Mouse (Mus musculus): Measurements from ENCODE around the gene Safb. TPM values are rescaled to one million over a fixed set of nuclear protein-coding genes. Genes with fewer than 3 reads are reported as not detected.
"Not testable (repeated sequence)": the region's sequence is repeated elsewhere in the genome, so short reads cannot be mapped to it uniquely, and the experiment has no call there.

Gene Safb
- polyA plus RNA-seq, 1 experiment from 2014 or later = 125 TPM

DNA sequence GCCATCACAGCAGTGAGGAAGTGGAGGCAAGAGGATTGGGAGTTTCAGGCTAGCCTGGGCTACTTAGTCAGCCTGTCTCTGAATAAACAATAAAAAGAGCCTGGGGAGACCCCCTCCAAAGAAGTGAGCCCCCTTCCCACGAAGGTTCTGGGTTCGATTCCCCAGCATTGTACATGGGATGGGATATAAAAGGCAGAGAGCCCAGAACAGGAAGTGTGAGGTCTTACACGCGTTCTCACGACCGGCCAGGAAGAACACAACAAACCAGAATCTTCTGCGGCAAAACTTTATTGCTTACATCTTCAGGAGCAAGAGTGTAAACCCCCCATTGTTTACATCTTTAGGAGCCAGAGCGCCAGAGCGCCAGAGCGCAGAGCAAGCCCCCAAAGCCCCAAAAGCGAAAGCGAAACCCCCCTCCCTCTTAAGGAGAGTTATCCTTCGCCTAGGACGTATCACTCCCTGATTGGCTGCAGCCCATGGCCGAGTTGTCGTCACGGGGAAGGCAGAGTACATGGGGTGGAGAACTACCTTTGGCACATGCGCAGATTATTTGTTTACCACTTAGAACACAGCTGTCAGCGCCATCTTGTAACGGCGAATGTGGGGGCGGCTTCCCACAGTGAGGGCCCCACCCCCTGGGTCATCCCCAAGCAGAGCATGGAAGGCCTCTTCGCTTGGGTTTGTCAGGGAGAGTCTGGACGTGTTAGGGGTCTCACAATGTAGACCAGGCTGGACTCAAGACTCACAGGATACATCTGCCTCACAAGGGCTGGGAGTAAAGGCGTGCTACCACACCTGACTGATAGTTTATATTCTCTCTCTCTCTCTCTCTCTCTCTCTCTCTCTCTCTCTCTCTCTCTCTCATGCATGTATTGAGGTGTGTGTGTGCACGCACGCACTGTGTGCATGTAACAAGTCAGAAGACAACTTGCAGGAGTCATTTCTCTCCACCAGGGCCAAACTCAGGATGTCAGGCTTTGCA is 45.5 kb downstream of the Safb start:
- not testable (repeated sequence) for H3K9ac ChIP-seq; H3K36me3 ChIP-seq; H3K4me2 ChIP-seq; H3K4me3 ChIP-seq (replicated peaks); H3K27me3 ChIP-seq; H3K27ac ChIP-seq; ATAC-seq (replicated peaks; ENCODE audit: low FRiP score); H3K9me3 ChIP-seq (replicated peaks)
- WGBS = 88% methylated on average over 27 of the region's 27 CpGs
- peaks cover 23% of the 10 kb centered on the region for H3K4me1 ChIP-seq

- ATAC-seq (replicated peaks; ENCODE audit: low FRiP score) = no peak
- Histone ChIP-seq H3K4me2 (no peak overlapping the region), H3K27ac (no peak overlapping the region), H3K36me3 (no peaks in the 10 kb centered on the region), H3K9ac (no peak overlapping the region), H3K4me1 (peaks cover 11% of the 10 kb centered on the region), H3K9me3 (replicated peaks) (no peaks in the 10 kb centered on the region), H3K27me3 (no peaks in the 10 kb centered on the region), H3K4me3 (replicated peaks) (no peak overlapping the region)
- 52% methylated on average over 4 of the region's 4 CpGs for WGBS
These were observed 47.2 kb downstream of the Safb start for GRCm38 (mm10) chr17:56631807-56632206.

DNA sequence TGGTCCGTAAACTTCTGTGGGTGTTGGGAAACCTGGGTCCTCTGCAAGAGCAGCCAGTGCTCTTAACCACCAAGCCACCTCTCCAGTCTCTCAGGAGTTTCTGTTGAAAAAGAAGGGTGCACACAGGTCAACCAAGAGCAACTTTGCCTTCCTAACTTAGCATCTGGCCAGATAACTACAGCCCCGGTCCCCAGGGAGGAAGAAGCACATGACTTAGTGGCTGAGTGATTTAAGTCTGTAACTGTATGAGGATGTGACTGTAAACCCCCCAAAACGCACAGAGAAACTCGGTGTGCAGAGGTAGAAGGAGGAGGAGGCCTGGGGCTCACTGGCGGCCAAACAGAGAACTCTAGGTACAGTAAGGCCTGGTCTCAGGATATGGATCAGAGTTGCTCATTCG is 49.4 kb downstream of the Safb start:
- 83% methylated on average over 6 of the region's 6 CpGs for WGBS
- Histone ChIP-seq H3K4me1 (no peaks in the 10 kb centered on the region), H3K9ac (no peak overlapping the region), H3K4me2 (no peak overlapping the region), H3K27ac (no peak overlapping the region), H3K27me3 (no peaks in the 10 kb centered on the region), H3K4me3 (replicated peaks) (no peak overlapping the region), H3K36me3 (no peaks in the 10 kb centered on the region), H3K9me3 (replicated peaks) (no peaks in the 10 kb centered on the region)
- no peak for ATAC-seq (replicated peaks; ENCODE audit: low FRiP score)

- WGBS = 79% methylated on average over 4 of the region's 4 CpGs
- Histone ChIP-seq H3K9me3 (replicated peaks) (no peaks in the 10 kb centered on the region), H3K9ac (no peak overlapping the region), H3K4me1 (no peaks in the 10 kb centered on the region), H3K36me3 (no peaks in the 10 kb centered on the region), H3K4me3 (replicated peaks) (no peak overlapping the region), H3K27ac (no peak overlapping the region), H3K4me2 (no peak overlapping the region), H3K27me3 (no peaks in the 10 kb centered on the region)
- no peak for ATAC-seq (replicated peaks; ENCODE audit: low FRiP score)
These were observed 58.6 kb downstream of the Safb start for GRCm38 (mm10) chr17:56643237-56643636.

DNA sequence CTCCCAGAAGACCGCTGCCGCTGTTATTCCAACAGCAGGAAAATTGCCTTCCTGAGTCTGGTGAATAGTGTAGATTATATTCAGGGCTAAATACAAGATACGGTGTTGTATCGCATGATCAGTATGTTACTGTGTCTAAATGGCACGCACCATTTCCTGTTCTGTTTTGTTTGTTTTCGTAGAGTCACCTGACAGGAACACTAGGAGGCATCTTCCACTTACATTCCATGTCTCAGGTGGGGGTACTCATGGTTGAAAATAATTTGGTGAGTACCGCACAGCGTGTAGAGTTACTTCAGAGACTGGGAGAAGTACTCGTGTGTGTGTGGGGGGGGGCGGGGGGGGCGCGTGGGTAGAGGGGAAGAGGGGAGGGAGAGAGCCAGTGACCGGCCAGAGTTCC is 62.9 kb downstream of the Safb start:
- Histone ChIP-seq H3K9me3 (replicated peaks) (no peaks in the 10 kb centered on the region), H3K27me3 (no peaks in the 10 kb centered on the region), H3K27ac (no peak overlapping the region), H3K36me3 (no peaks in the 10 kb centered on the region), H3K4me3 (replicated peaks) (no peak overlapping the region), H3K9ac (no peak overlapping the region), H3K4me2 (peak overlapping the region; percentile 16; the same call in 1 of the 2 replicates), H3K4me1 (peaks cover 10% of the 10 kb centered on the region; the same call in 1 of the 2 replicates)
- ATAC-seq (replicated peaks; ENCODE audit: low FRiP score) = no peak
- whole genome bisulfite sequencing = 56% methylated on average over 10 of the region's 13 CpGs

GRCm38 (mm10) chr17:56651801-56652200 is 67.2 kb downstream of the Safb start:
- 24% methylated on average over 10 of the region's 10 CpGs for WGBS

GRCm38 (mm10) chr17:56654771-56655170 is 70.1 kb downstream of the Safb start:
- WGBS = 70% methylated on average over 2 of the region's 2 CpGs
- no peak for ATAC-seq (replicated peaks; ENCODE audit: low FRiP score)
- H3K4me2 ChIP-seq = no peak overlapping the region
- H3K27me3 ChIP-seq = no peaks in the 10 kb centered on the region
- no peak overlapping the region for H3K27ac ChIP-seq
- H3K9me3 ChIP-seq (replicated peaks) = no peaks in the 10 kb centered on the region
- no peak overlapping the region for H3K4me3 ChIP-seq (replicated peaks)
- H3K36me3 ChIP-seq = no peaks in the 10 kb centered on the region
- H3K9ac ChIP-seq = no peak overlapping the region
- H3K4me1 ChIP-seq = peaks cover 10% of the 10 kb centered on the region; the same call in 1 of the 2 replicates

More at GRCm38 (mm10) chr17:56651801-56652200, 67.2 kb downstream of the Safb start:
- H3K36me3 ChIP-seq = no peaks in the 10 kb centered on the region
- no peaks in the 10 kb centered on the region for H3K27me3 ChIP-seq
- peaks cover 10% of the 10 kb centered on the region; the same call in 1 of the 2 replicates for H3K4me1 ChIP-seq
- peak overlapping the region; percentile 42 for H3K4me2 ChIP-seq
- ATAC-seq (replicated peaks; ENCODE audit: low FRiP score) = peak; percentile 43; the same call in 1 of the 2 replicates
- no peak overlapping the region for H3K9ac ChIP-seq
- H3K27ac ChIP-seq = no peak overlapping the region
- H3K4me3 ChIP-seq (replicated peaks) = no peak overlapping the region
- no peaks in the 10 kb centered on the region for H3K9me3 ChIP-seq (replicated peaks)

GRCm38 (mm10) chr17:56655311-56655710 is 70.7 kb downstream of the Safb start:
- Histone ChIP-seq H3K9ac (no peak overlapping the region), H3K27me3 (no peaks in the 10 kb centered on the region), H3K27ac (no peak overlapping the region), H3K4me1 (peaks cover 10% of the 10 kb centered on the region; the same call in 1 of the 2 replicates), H3K9me3 (replicated peaks) (no peaks in the 10 kb centered on the region), H3K4me2 (no peak overlapping the region), H3K4me3 (replicated peaks) (no peak overlapping the region), H3K36me3 (no peaks in the 10 kb centered on the region)
- WGBS = 76% methylated on average over 3 of the region's 3 CpGs
- ATAC-seq (replicated peaks; ENCODE audit: low FRiP score) = no peak

Other genes with a start within 250 kb of the Safb start
- 81.5 and 95.6 TPM in 2 replicates for gene Ptprs, start 108.3 kb upstream of the Safb start, polyA plus RNA-seq (2015; fragmentation: Nextera tagmentation; extraction: Ambion mirVana)
- not detected in 2 replicates for gene Znrf4, start 72.4 kb upstream of the Safb start, polyA plus RNA-seq (2015; fragmentation: Nextera tagmentation; extraction: Ambion mirVana)
- gene Gm20219, start 30.4 kb upstream of the Safb start, polyA plus RNA-seq (2015; fragmentation: Nextera tagmentation; extraction: Ambion mirVana) = 1.2 and 1.4 TPM in 2 replicates
- 89.5 and 92.4 TPM in 2 replicates for gene Safb2, start 240 bp upstream of the Safb start, polyA plus RNA-seq (2015; fragmentation: Nextera tagmentation; extraction: Ambion mirVana)
- gene 2410015M20Rik, start 24.9 kb downstream of the Safb start, polyA plus RNA-seq (2015; fragmentation: Nextera tagmentation; extraction: Ambion mirVana) = 239 and 249 TPM in 2 replicates
- gene Rpl36, start 28.6 kb downstream of the Safb start, polyA plus RNA-seq (2015; fragmentation: Nextera tagmentation; extraction: Ambion mirVana) = 1,888 and 2,013 TPM in 2 replicates
- gene Lonp1, start 42.1 kb downstream of the Safb start, polyA plus RNA-seq (2015; fragmentation: Nextera tagmentation; extraction: Ambion mirVana) = 59.7 and 63.8 TPM in 2 replicates
- gene Catsperd, start 43.3 kb downstream of the Safb start, polyA plus RNA-seq (2015; fragmentation: Nextera tagmentation; extraction: Ambion mirVana) = 0.59 and 0.93 TPM in 2 replicates
- 87.9 and 99.2 TPM in 2 replicates for gene Ranbp3, start 88.5 kb downstream of the Safb start, polyA plus RNA-seq (2015; fragmentation: Nextera tagmentation; extraction: Ambion mirVana)
- 470 and 471 TPM in 2 replicates for gene Ndufa11, start 132.9 kb downstream of the Safb start, polyA plus RNA-seq (2015; fragmentation: Nextera tagmentation; extraction: Ambion mirVana)
- gene Vmac, start 133.2 kb downstream of the Safb start, polyA plus RNA-seq (2015; fragmentation: Nextera tagmentation; extraction: Ambion mirVana) = 15.6 and 19.5 TPM in 2 replicates
- 6.5 and 7.1 TPM in 2 replicates for gene Nrtn, start 172.7 kb downstream of the Safb start, polyA plus RNA-seq (2015; fragmentation: Nextera tagmentation; extraction: Ambion mirVana)
- 46.5 and 54.6 TPM in 2 replicates for gene Dus3l, start 179.9 kb downstream of the Safb start, polyA plus RNA-seq (2015; fragmentation: Nextera tagmentation; extraction: Ambion mirVana)
- gene Prr22, start 185.4 kb downstream of the Safb start, polyA plus RNA-seq (2015; fragmentation: Nextera tagmentation; extraction: Ambion mirVana) = 1.7 and 1.8 TPM in 2 replicates
- 3.7 and 4.1 TPM in 2 replicates for gene Rfx2, start 246.2 kb downstream of the Safb start, polyA plus RNA-seq (2015; fragmentation: Nextera tagmentation; extraction: Ambion mirVana)